Mouse (Mus musculus) hindbrain, embryonic 11.5 days (tissue): ENCODE results near the gene Vmn1r13. TPM values are rescaled to one million over a fixed set of nuclear protein-coding genes. Genes with fewer than 3 reads are reported as not detected.
"Not testable (repeated sequence)": the region's sequence is repeated elsewhere in the genome, so short reads cannot be mapped to it uniquely, and the experiment has no call there.

Experiments
- ATAC-seq: fragments of 200-750 bp; cut with Nextera tagmentation; 2 replicates; pipeline ENCODE4 v1.8.0; 2017; ENCODE audit warnings: mild to moderate bottlenecking, moderate TSS enrichment, moderate library complexity; ENCODE audit not compliant: low FRiP score
- DNase-seq: peaks from one replicate; pipeline ENCODE4 v3.0.0-alpha.2; 2015; ENCODE audit warnings: low spot score
- H3K27ac ChIP-seq: fragments of 300-500 bp; sonication (generic); 2 replicates; pipeline ENCODE4 v1.5.1; 2014; ENCODE audit warnings: mild to moderate bottlenecking, low read depth, low read length
- H3K27me3 ChIP-seq: fragments of 300-500 bp; sonication (generic); 2 replicates; pipeline ENCODE4 v1.6.1; 2014; ENCODE audit warnings: mild to moderate bottlenecking, low read length, moderate library complexity, mixed read lengths; ENCODE audit not compliant: control insufficient read depth, insufficient read depth
- H3K36me3 ChIP-seq: fragments of 300-500 bp; sonication (generic); 2 replicates; pipeline ENCODE4 v1.6.1; 2014; ENCODE audit warnings: mild to moderate bottlenecking, low read length, moderate library complexity, mixed read lengths; ENCODE audit not compliant: control insufficient read depth, insufficient read depth
- H3K4me1 ChIP-seq: fragments of 300-500 bp; sonication (generic); replicated peaks from 2 replicates; pipeline ENCODE4 v1.6.1; 2014; ENCODE audit warnings: low read length, mixed read lengths; ENCODE audit not compliant: control insufficient read depth, insufficient read depth
- H3K4me2 ChIP-seq: fragments of 300-500 bp; sonication (generic); replicated peaks from 2 replicates; pipeline ENCODE4 v1.6.1; 2014; ENCODE audit warnings: mild to moderate bottlenecking, low read depth, low read length
- H3K4me3 ChIP-seq: fragments of 300-500 bp; sonication (generic); 2 replicates; pipeline ENCODE4 v1.5.1; 2014; ENCODE audit warnings: low read depth, low read length
- H3K9ac ChIP-seq: fragments of 300-500 bp; sonication (generic); 2 replicates; pipeline ENCODE4 v1.6.1; 2014; ENCODE audit warnings: low read depth, low read length
- H3K9me3 ChIP-seq: fragments of 300-500 bp; sonication (generic); 2 replicates; pipeline ENCODE4 v1.6.1; 2016; ENCODE audit warnings: low read length; ENCODE audit not compliant: control insufficient read depth
- WGBS: fragments of 180-500 bp; shearing (Covaris S2); extraction: QIAGEN DNeasy Blood & Tissue Kit; methylation state at CpG from one replicate; pipeline ENCODE4 v1.1.7; 2014; 5-methylcytosine and 5-hydroxymethylcytosine counted together
- polyA plus RNA-seq: library from polyadenylated mRNA; unstranded; fragments of >200 nt; fragmentation: Nextera tagmentation; extraction: Ambion mirVana; gene quantifications from 2 replicates; pipeline ENCODE4 v1.2.1, GENCODE M21; 2014

Gene Vmn1r13
- polyA plus RNA-seq: not detected in 2 replicates

DNA sequence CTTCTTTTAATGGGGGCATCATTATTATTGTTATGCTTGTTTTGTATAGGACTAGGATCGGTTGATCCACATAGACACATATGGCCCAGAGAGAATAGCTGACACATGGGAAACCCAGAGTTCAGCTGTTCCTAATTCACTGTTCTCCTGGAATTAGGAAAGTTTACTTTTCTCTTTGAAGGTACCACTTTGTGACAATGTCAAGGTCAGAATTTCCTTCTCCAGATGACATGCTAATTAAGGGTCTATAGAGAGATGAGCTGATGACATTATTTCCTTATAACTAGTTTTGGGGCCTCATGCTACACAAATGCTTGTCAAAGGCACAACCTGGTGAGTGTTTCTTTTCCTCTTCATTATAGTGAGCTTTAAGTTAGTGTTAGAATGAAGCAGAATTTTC lies at the start of gene Vmn1r13:
Gene Vmn1r13, plus strand, starts transcription at position 301 of the 400 bp plus-strand sequence.
- H3K27me3 ChIP-seq, ATAC-seq, H3K4me1 ChIP-seq, H3K4me2 ChIP-seq, H3K9me3 ChIP-seq, H3K9ac ChIP-seq, H3K4me3 ChIP-seq, H3K36me3 ChIP-seq, H3K27ac ChIP-seq, DNase-seq: not testable (repeated sequence)
- 96% methylated on average over 1 of the region's 1 CpGs for WGBS

- no peak for DNase-seq
- Histone ChIP-seq H3K4me1 (no peaks in the 10 kb centered on the region), H3K4me3 (no peak within 1 kb of the TSS), H3K27me3 (no peaks in the 10 kb centered on the region), H3K9me3 (no peaks in the 10 kb centered on the region), H3K36me3 (no peaks in the 10 kb centered on the region), H3K9ac (no peak within 1 kb of the TSS), H3K27ac (no peak within 1 kb of the TSS), H3K4me2 (no peak within 1 kb of the TSS)
- 92% methylated on average over 2 of the region's 2 CpGs for WGBS
- ATAC-seq: no peak
Measured at GRCm38 (mm10) chr6:57156619-57157018, 46.5 kb upstream of the Vmn1r13 start, which contains the start of gene Vmn1r12. TSS of gene Vmn1r12 (plus strand) at chr6:57156919.

GRCm38 (mm10) chr6:57190016-57190415 lies 13.1 kb upstream of the Vmn1r13 start:
- H3K9ac ChIP-seq, H3K27ac ChIP-seq, H3K36me3 ChIP-seq, H3K4me2 ChIP-seq, ATAC-seq, H3K4me3 ChIP-seq, DNase-seq, H3K9me3 ChIP-seq, H3K27me3 ChIP-seq, H3K4me1 ChIP-seq: not testable (repeated sequence)
- WGBS: 41% methylated on average over 3 of the region's 3 CpGs

DNA sequence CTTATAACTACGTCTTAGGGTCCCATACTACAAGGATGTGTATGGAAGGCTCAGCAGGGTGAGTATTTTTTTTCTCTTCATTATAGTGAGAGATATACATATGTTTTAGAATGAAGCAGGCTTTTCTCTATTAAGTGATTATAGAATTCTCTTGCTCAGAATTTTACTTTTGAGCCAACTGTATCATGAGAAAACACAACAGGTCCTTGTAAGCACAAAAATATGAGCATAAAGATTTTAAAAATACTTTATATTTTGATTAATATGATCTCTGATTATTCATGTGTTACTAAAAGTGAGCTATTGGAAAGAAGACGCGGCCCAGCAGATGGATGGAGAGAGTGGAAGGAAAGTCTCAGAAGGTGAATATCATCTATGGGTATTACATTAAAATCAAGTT lies 28.3 kb downstream of the Vmn1r13 start, which contains the start of gene Vmn1r14:
Gene Vmn1r14, plus strand, starts transcription at position 301 of the 400 bp plus-strand sequence.
- Histone ChIP-seq H3K36me3 (no peaks in the 10 kb centered on the region), H3K9me3 (no peaks in the 10 kb centered on the region), H3K27me3 (no peaks in the 10 kb centered on the region), H3K4me1 (no peaks in the 10 kb centered on the region), H3K4me2 (no peak within 1 kb of the TSS), H3K27ac (no peak within 1 kb of the TSS), H3K4me3 (no peak within 1 kb of the TSS), H3K9ac (no peak within 1 kb of the TSS)
- ATAC-seq: no peak
- WGBS: 94% methylated on average over 3 of the region's 3 CpGs
- no peak for DNase-seq

DNA sequence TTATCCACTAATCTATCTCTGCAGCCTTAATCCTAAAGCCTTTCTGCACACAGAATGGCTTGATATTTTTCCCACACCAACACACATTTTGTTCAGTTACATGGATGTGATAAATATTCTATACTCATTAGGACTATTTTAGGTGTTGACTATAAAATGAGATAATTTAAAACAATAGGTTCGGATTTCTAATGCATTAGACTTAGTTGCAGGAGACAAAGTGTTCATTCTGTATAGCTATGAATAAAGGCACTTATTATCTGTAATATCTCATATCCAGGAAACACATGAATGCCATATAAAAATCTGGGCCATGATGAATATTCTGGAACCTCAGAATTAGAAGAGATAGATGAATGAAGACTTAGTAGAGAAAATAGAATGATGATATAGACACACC lies 54.6 kb downstream of the Vmn1r13 start, which contains the start of gene Vmn1r15:
Gene Vmn1r15, plus strand, starts transcription at position 301 of the 400 bp plus-strand sequence.
- 79% methylated on average over 1 of the region's 1 CpGs for WGBS
- H3K4me2 ChIP-seq: no peak within 1 kb of the TSS
- no peak for ATAC-seq
- no peak within 1 kb of the TSS for H3K4me3 ChIP-seq
- no peak within 1 kb of the TSS for H3K27ac ChIP-seq
- no peaks in the 10 kb centered on the region for H3K4me1 ChIP-seq
- H3K27me3 ChIP-seq: no peaks in the 10 kb centered on the region
- H3K9me3 ChIP-seq: no peaks in the 10 kb centered on the region
- no peak for DNase-seq
- H3K9ac ChIP-seq: no peak within 1 kb of the TSS
- no peaks in the 10 kb centered on the region for H3K36me3 ChIP-seq

- WGBS: 88% methylated on average over 2 of the region's 2 CpGs
- H3K4me1 ChIP-seq: no peaks in the 10 kb centered on the region
- DNase-seq: no peak
- ATAC-seq: no peak
- no peaks in the 10 kb centered on the region for H3K36me3 ChIP-seq
- H3K27ac ChIP-seq: no peak overlapping the region
- H3K9ac ChIP-seq: no peak overlapping the region
- no peaks in the 10 kb centered on the region for H3K27me3 ChIP-seq
- no peak overlapping the region for H3K4me3 ChIP-seq
- no peaks in the 10 kb centered on the region for H3K9me3 ChIP-seq
- no peak overlapping the region for H3K4me2 ChIP-seq
Measured at GRCm38 (mm10) chr6:57260990-57261389, 57.9 kb downstream of the Vmn1r13 start.

Other genes with a start within 250 kb of the Vmn1r13 start
- gene Vmn1r5, start 233.0 kb upstream of the Vmn1r13 start, polyA plus RNA-seq: not detected in 2 replicates
- not detected in 2 replicates for gene Vmn1r6, start 206.0 kb upstream of the Vmn1r13 start, polyA plus RNA-seq
- gene Vmn1r7, start 178.0 kb upstream of the Vmn1r13 start, polyA plus RNA-seq: not detected in 2 replicates
- not detected in 2 replicates for gene Vmn1r8, start 171.0 kb upstream of the Vmn1r13 start, polyA plus RNA-seq
- gene Vmn1r9, start 136.5 kb upstream of the Vmn1r13 start, polyA plus RNA-seq: not detected in 2 replicates
- gene Vmn1r10, start 93.8 kb upstream of the Vmn1r13 start, polyA plus RNA-seq: not detected in 2 replicates
- gene Vmn1r11, start 69.8 kb upstream of the Vmn1r13 start, polyA plus RNA-seq: not detected in 2 replicates
- not detected in 2 replicates for gene Vmn1r12, start 46.4 kb upstream of the Vmn1r13 start, polyA plus RNA-seq
- gene Vmn1r14, start 28.4 kb downstream of the Vmn1r13 start, polyA plus RNA-seq: not detected in 2 replicates
- gene Vmn1r15, start 54.7 kb downstream of the Vmn1r13 start, polyA plus RNA-seq: not detected in 2 replicates
- gene Vmn1r16, start 126.2 kb downstream of the Vmn1r13 start, polyA plus RNA-seq: not detected in 2 replicates
- gene Vmn1r17, start 160.4 kb downstream of the Vmn1r13 start, polyA plus RNA-seq: not detected in 2 replicates
- not detected in 2 replicates for gene Vmn1r18, start 192.5 kb downstream of the Vmn1r13 start, polyA plus RNA-seq
- not detected in 2 replicates for gene Vmn1r19, start 200.5 kb downstream of the Vmn1r13 start, polyA plus RNA-seq
- not detected in 2 replicates for gene Vmn1r20, start 225.6 kb downstream of the Vmn1r13 start, polyA plus RNA-seq